Mouse (Mus musculus) WW6 (cell line): ENCODE data around the gene Pacrg.

Experiments
- DNase-seq: peaks from one replicate; pipeline ENCODE4 v3.0.0-alpha.2; 2013; ENCODE audit warnings: low read depth, low spot score

The Pacrg gene

GRCm38 (mm10) chr17:10410597-10411476, 429.3 kb downstream of the Pacrg start:
- DNase-seq: no peak

- no peak for DNase-seq
Measured at GRCm38 (mm10) chr17:10408681-10409081, 431.4 kb downstream of the Pacrg start.

- no peak for DNase-seq
Measured at GRCm38 (mm10) chr17:10407031-10407722, 432.9 kb downstream of the Pacrg start.

- DNase-seq: no peak
Measured at GRCm38 (mm10) chr17:10406311-10406710, 433.8 kb downstream of the Pacrg start.

GRCm38 (mm10) chr17:10405906-10406305, 434.2 kb downstream of the Pacrg start:
- DNase-seq: no peak

- DNase-seq: no peak
Measured at GRCm38 (mm10) chr17:10403186-10403585, 436.9 kb downstream of the Pacrg start.

GRCm38 (mm10) chr17:10402064-10402640, 438.0 kb downstream of the Pacrg start:
- DNase-seq: no peak

GRCm38 (mm10) chr17:10401529-10401928, 438.6 kb downstream of the Pacrg start:
- DNase-seq: no peak

GRCm38 (mm10) chr17:10399706-10400105, 440.4 kb downstream of the Pacrg start:
- DNase-seq: no peak

- DNase-seq: no peak
Measured at GRCm38 (mm10) chr17:10398871-10399270, 441.2 kb downstream of the Pacrg start.

GRCm38 (mm10) chr17:10397924-10398627, 442.0 kb downstream of the Pacrg start:
- DNase-seq: no peak

GRCm38 (mm10) chr17:10397336-10397735, 442.8 kb downstream of the Pacrg start:
- DNase-seq: no peak

GRCm38 (mm10) chr17:10396863-10397262, 443.2 kb downstream of the Pacrg start:
- DNase-seq: no peak

- DNase-seq: no peak
Measured at GRCm38 (mm10) chr17:10394855-10395254, 445.3 kb downstream of the Pacrg start.

- no peak for DNase-seq
Measured at GRCm38 (mm10) chr17:10393766-10394165, 446.3 kb downstream of the Pacrg start.

- no peak for DNase-seq
Measured at GRCm38 (mm10) chr17:10392342-10393034, 447.6 kb downstream of the Pacrg start.

- DNase-seq: no peak
Measured at GRCm38 (mm10) chr17:10390232-10391172, 449.6 kb downstream of the Pacrg start.

- DNase-seq: no peak
Measured at GRCm38 (mm10) chr17:10389740-10390139, 450.4 kb downstream of the Pacrg start.

- DNase-seq: no peak
Measured at GRCm38 (mm10) chr17:10386548-10386947, 453.6 kb downstream of the Pacrg start.

GRCm38 (mm10) chr17:10383406-10383805, 456.7 kb downstream of the Pacrg start:
- DNase-seq: no peak
